Comparison of ENCODE assay signal across 19 mouse cellular contexts in genomic region chr4:131534831-131535230, GRCm38 (mm10).
DNase-seq lines count a peak whose midpoint lies in the region; ATAC-seq and TF ChIP-seq lines count a peak whose summit lies in the region.
"Had no signal": no experiment of that assay in that cellular context is flagged by ENCODE, and none has a peak within 500 bp of the region (broad histone marks: within the 10 kb centered on the region; RNA-seq: fewer than 3 reads in every experiment).

No protein-coding gene starts in this region.

- no peak overlapping the region for H3K4me2 ChIP-seq in kidney, embryonic 15.5 days
- H3K4me2 ChIP-seq: hindbrain, embryonic 12.5 days; lung, embryonic 15.5 days; neural tube, embryonic 12.5 days had no signal

- H3K9me3 ChIP-seq in kidney, embryonic 15.5 days (replicated peaks): no peaks in the 10 kb centered on the region
- H3K9me3 ChIP-seq in heart, embryonic 10.5 days: no peaks in the 10 kb centered on the region
- H3K9me3 ChIP-seq: hindbrain, embryonic 12.5 days; lung, embryonic 15.5 days; midbrain, embryonic 10.5 days; neural tube, embryonic 12.5 days had no signal

- ATAC-seq in kidney, embryonic 15.5 days (replicated peaks; ENCODE audit: low FRiP score): no peak
- 0 out of 2 replicates have a peak, but pooled peaks have one; percentile 20 for ATAC-seq in cerebellum, adult (ENCODE audit: insufficient number of reproducible peaks, low FRiP score, low TSS enrichment)
- ATAC-seq: inflammation-experienced regulatory T-cells, adult 6 months had no signal

- 75% methylated on average over 6 of the region's 6 CpGs for WGBS in kidney, adult 2 months
- 87% methylated on average over 6 of the region's 6 CpGs for WGBS in kidney, embryonic 15.5 days
- WGBS in cerebellum, adult 2 months: 18% methylated on average over 6 of the region's 6 CpGs
- 85% methylated on average over 6 of the region's 6 CpGs for WGBS in heart, embryonic 10.5 days

- no peak for TF ChIP-seq POLR2A in kidney, adult 2 months (IDR thresholded peaks at IDR 0.05; ENCODE audit: low read depth, low read length)
- no peak for TF ChIP-seq POLR2A in cerebellum, adult 2 months (IDR thresholded peaks at IDR 0.05; ENCODE audit: borderline replicate concordance, insufficient read depth, low read length)

- peak; percentile 37 for DNase-seq in kidney, adult 2 months
- peak; percentile 42 to 70 for DNase-seq in cerebellum, adult 2 months
- peak; percentile 42 to 46 for DNase-seq in cerebellum, postnatal 36 days
- DNase-seq in heart, embryonic 10.5 days (ENCODE audit: low spot score): no peak
- DNase-seq in lung, postnatal 4 days: no peak
- DNase-seq: embryo, embryonic 11 days; gastrocnemius, postnatal 36 days; right cerebral cortex, adult 18-20 months; spleen, adult 18-20 months; thymus, postnatal 4 days had no signal

- H3K27me3 ChIP-seq in kidney, adult 2 months (replicated peaks; ENCODE audit: control insufficient read depth, insufficient read depth, low read length): no peaks in the 10 kb centered on the region
- no peaks in the 10 kb centered on the region for H3K27me3 ChIP-seq in kidney, embryonic 15.5 days
- H3K27me3 ChIP-seq in cerebellum, adult 2 months (ENCODE audit: control insufficient read depth, insufficient read depth, low read length): no peaks in the 10 kb centered on the region
- H3K27me3 ChIP-seq in heart, embryonic 10.5 days (ENCODE audit: insufficient read depth, poor library complexity, severe bottlenecking): 0 out of 2 replicates have a peak, but pooled peaks cover 4% of the 10 kb centered on the region
- H3K27me3 ChIP-seq: hindbrain, embryonic 12.5 days; lung, embryonic 15.5 days; neural tube, embryonic 12.5 days had no signal

- no peak overlapping the region for H3K4me3 ChIP-seq in kidney, adult 2 months (ENCODE audit: insufficient read depth, low read depth, low read length)
- no peak overlapping the region for H3K4me3 ChIP-seq in kidney, embryonic 15.5 days (replicated peaks)
- no peak overlapping the region for H3K4me3 ChIP-seq in cerebellum, adult 2 months (replicated peaks; ENCODE audit: insufficient read depth, low read depth, low read length)
- no peak overlapping the region for H3K4me3 ChIP-seq in heart, embryonic 10.5 days
- H3K4me3 ChIP-seq: hindbrain, embryonic 12.5 days; lung, embryonic 15.5 days; midbrain, embryonic 10.5 days; neural tube, embryonic 12.5 days had no signal

- no peak for TF ChIP-seq CTCF in kidney, adult 2 months (conservative IDR thresholded peaks at IDR 0.05; ENCODE audit: insufficient read depth, insufficient read length, low read depth, low read length)
- no peak for TF ChIP-seq CTCF in cerebellum, adult 2 months (IDR thresholded peaks at IDR 0.05; ENCODE audit: borderline replicate concordance, insufficient read depth, low read depth, low read length)

- no peak overlapping the region for H3K27ac ChIP-seq in kidney, adult 2 months (ENCODE audit: insufficient read depth, low read depth, low read length)
- no peak overlapping the region for H3K27ac ChIP-seq in kidney, embryonic 15.5 days
- H3K27ac ChIP-seq in cerebellum, adult 2 months (ENCODE audit: insufficient read depth, low read length): no peak overlapping the region
- H3K27ac ChIP-seq in heart, embryonic 10.5 days: no peak overlapping the region
- H3K27ac ChIP-seq: hindbrain, embryonic 12.5 days; liver, embryonic 14.5 days; lung, embryonic 15.5 days; macrophage; midbrain, embryonic 10.5 days; neural tube, embryonic 12.5 days had no signal

- no peak overlapping the region for H3K9ac ChIP-seq in kidney, embryonic 15.5 days
- H3K9ac ChIP-seq: hindbrain, embryonic 12.5 days; liver, embryonic 14.5 days; lung, embryonic 15.5 days; neural tube, embryonic 12.5 days had no signal

- no peaks in the 10 kb centered on the region for H3K36me3 ChIP-seq in kidney, adult 2 months (ENCODE audit: control insufficient read depth, insufficient read depth, low read length)
- no peaks in the 10 kb centered on the region for H3K36me3 ChIP-seq in kidney, embryonic 15.5 days
- no peaks in the 10 kb centered on the region for H3K36me3 ChIP-seq in heart, embryonic 10.5 days
- H3K36me3 ChIP-seq: hindbrain, embryonic 12.5 days; lung, embryonic 15.5 days; midbrain, embryonic 10.5 days; neural tube, embryonic 12.5 days had no signal

- H3K4me1 ChIP-seq in kidney, adult 2 months (ENCODE audit: control insufficient read depth, insufficient read depth, low read length): no peaks in the 10 kb centered on the region
- peaks cover 13% of the 10 kb centered on the region for H3K4me1 ChIP-seq in kidney, embryonic 15.5 days
- H3K4me1 ChIP-seq in cerebellum, adult 2 months (ENCODE audit: control insufficient read depth, insufficient read depth, low read length): no peaks in the 10 kb centered on the region
- H3K4me1 ChIP-seq in heart, embryonic 10.5 days: no peaks in the 10 kb centered on the region; the same call in 1 of the 2 replicates
- H3K4me1 ChIP-seq: lung, embryonic 15.5 days; neural tube, embryonic 12.5 days had no signal

Comparison
In these comparisons a context has a peak if more than half of its experiments do, and no peak if none do; other contexts are left out.
1. DNase-seq: peak in kidney, adult 2 months (single experiment), cerebellum, adult 2 months (2 of 2) and cerebellum, postnatal 36 days (2 of 2); none in heart, embryonic 10.5 days (single experiment) and lung, postnatal 4 days (0 of 2).